Mouse (Mus musculus) megakaryocyte, embryonic 14.5 days (primary cell): Measurements from ENCODE around the gene Zfp646.

Experiments
- FLI1 ChIP-seq: IDR thresholded peaks from 2 replicates; pipeline ENCODE4 v1.6.1; 2012; ENCODE audit warnings: low read length, inconsistent platforms, mixed read lengths
- GATA1 ChIP-seq: IDR thresholded peaks from 3 replicates; pipeline ENCODE4 v1.6.1; 2012; ENCODE audit warnings: mixed read lengths, low read length, inconsistent platforms, borderline replicate concordance

DNA sequence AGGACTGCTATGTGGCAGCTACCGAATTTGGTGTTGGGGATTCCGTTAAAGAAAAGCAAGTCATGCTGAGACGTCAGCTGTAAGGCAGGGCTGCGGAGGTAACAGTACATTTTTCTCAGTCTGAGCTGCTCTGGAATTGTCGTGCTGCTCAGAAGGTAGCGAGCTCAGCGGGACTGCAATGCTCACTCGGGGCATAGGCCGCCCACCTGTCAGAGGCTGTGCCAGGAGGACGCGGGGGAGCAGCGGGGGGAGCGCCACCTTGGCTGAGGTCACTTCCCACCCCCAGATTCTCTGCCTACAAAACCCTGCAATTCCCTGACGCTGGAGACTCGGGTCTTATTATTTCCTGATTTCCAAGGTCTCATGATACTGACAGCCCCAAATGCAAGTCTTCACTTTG, 35.1 kb upstream of the Zfp646 start:
- TF ChIP-seq GATA1 (no peak), FLI1 (no peak)
